Mouse (Mus musculus) limb, embryonic 11.5 days (tissue): ENCODE measurements around the gene Tmem212. TPM values are rescaled to one million over a fixed set of nuclear protein-coding genes. Genes with fewer than 3 reads are reported as not detected.
A peak's percentile ranks its signal among the peaks of the same experiment; 100 is the strongest.
"Not testable (repeated sequence)": the region's sequence is repeated elsewhere in the genome, so short reads cannot be mapped to it uniquely, and the experiment has no call there.

Source experiments
- ATAC-seq: fragments of 200-750 bp; cut with Nextera tagmentation; 2 replicates; pipeline ENCODE4 v1.8.0; 2017; ENCODE audit warnings: low read depth; ENCODE audit not compliant: insufficient number of reproducible peaks, low FRiP score, low TSS enrichment
- DNase-seq: peaks from one replicate; pipeline ENCODE4 v3.0.0-alpha.2; 2015; ENCODE audit warnings: low spot score
- H3K27ac ChIP-seq: fragments of 300-500 bp; sonication (generic); replicated peaks from 2 replicates; pipeline ENCODE4 v1.5.1; 2014; ENCODE audit warnings: low read depth, mild to moderate bottlenecking, low read length
- H3K27me3 ChIP-seq: fragments of 300-500 bp; sonication (generic); 2 replicates; pipeline ENCODE4 v1.6.1; 2014; ENCODE audit warnings: mild to moderate bottlenecking, low read length, mixed read lengths; ENCODE audit not compliant: control insufficient read depth, insufficient read depth
- H3K36me3 ChIP-seq: fragments of 300-500 bp; sonication (generic); 2 replicates; pipeline ENCODE4 v1.6.1; 2014; ENCODE audit warnings: mild to moderate bottlenecking, low read length, moderate library complexity, mixed read lengths; ENCODE audit not compliant: control insufficient read depth, insufficient read depth
- H3K4me1 ChIP-seq: fragments of 300-500 bp; sonication (generic); 2 replicates; pipeline ENCODE4 v1.6.1; 2014; ENCODE audit warnings: low read length, mixed read lengths; ENCODE audit not compliant: control insufficient read depth, insufficient read depth
- H3K4me2 ChIP-seq: fragments of 300-500 bp; sonication (generic); 2 replicates; pipeline ENCODE4 v1.6.1; 2014; ENCODE audit warnings: low read depth, mild to moderate bottlenecking, moderate library complexity; ENCODE audit not compliant: severe bottlenecking
- H3K4me3 ChIP-seq: fragments of 300-500 bp; sonication (generic); 2 replicates; pipeline ENCODE4 v1.5.1; 2014; ENCODE audit warnings: low read depth, low read length
- H3K9ac ChIP-seq: fragments of 300-500 bp; sonication (generic); 2 replicates; pipeline ENCODE4 v1.6.1; 2014; ENCODE audit warnings: mild to moderate bottlenecking, low read length
- H3K9me3 ChIP-seq: fragments of 300-500 bp; sonication (generic); 2 replicates; pipeline ENCODE4 v1.6.1; 2016; ENCODE audit warnings: low read length; ENCODE audit not compliant: control insufficient read depth
- WGBS: fragments of 180-500 bp; shearing (Covaris S2); extraction: QIAGEN DNeasy Blood & Tissue Kit; methylation state at CpG from one replicate; pipeline ENCODE4 v1.1.7; 2014; 5-methylcytosine and 5-hydroxymethylcytosine counted together
- polyA plus RNA-seq: library from polyadenylated mRNA; unstranded; fragments of >200 nt; fragmentation: Nextera tagmentation; extraction: Ambion mirVana; gene quantifications from 2 replicates; pipeline ENCODE4 v1.2.1, GENCODE M21; 2014

Tmem212 gene
- polyA plus RNA-seq, result not detected in 2 replicates

GRCm38 (mm10) chr3:27896318-27896892, at the start of gene Tmem212:
Tmem212 (minus strand) TSS chr3:27896368.
- ATAC-seq (no peak), DNase-seq (no peak)
- H3K4me1 ChIP-seq, result no peaks in the 10 kb centered on the region
- WGBS, result 74% methylated on average over 8 of the region's 8 CpGs
- H3K27me3 ChIP-seq, result no peaks in the 10 kb centered on the region
- no peaks in the 10 kb centered on the region for H3K9me3 ChIP-seq
- no peak within 1 kb of the TSS for H3K4me2 ChIP-seq
- H3K27ac ChIP-seq, result no peak within 1 kb of the TSS
- H3K36me3 ChIP-seq, result no peaks in the 10 kb centered on the region
- no peak within 1 kb of the TSS for H3K4me3 ChIP-seq
- H3K9ac ChIP-seq, result no peak within 1 kb of the TSS

GRCm38 (mm10) chr3:27945397-27945796, 49.2 kb upstream of the Tmem212 start:
- ATAC-seq, H3K9ac ChIP-seq: not testable (repeated sequence)
- WGBS, result 76% methylated on average over 2 of the region's 2 CpGs

DNA sequence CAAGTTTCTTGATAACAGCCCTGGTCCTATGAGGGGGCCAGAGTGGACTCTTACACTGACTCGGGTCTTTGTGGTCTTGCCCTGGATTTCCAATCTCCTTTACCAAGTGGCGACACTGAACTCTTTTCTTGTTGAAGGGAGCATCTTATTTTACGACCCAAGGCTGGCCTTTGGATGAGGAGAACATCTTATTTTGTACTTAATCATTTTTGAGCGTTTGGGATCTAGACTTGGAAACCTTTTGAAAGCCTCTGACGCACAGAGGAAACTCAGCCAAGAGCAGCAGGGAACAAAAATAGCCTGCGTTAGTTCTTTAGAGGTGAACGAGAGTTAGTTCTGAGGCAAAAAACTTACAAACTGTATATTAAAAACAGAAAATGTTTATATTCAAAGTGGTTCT, 46.8 kb upstream of the Tmem212 start:
- no peak for DNase-seq
- H3K9me3 ChIP-seq, result no peaks in the 10 kb centered on the region; the same call in 1 of the 2 replicates
- H3K27me3 ChIP-seq, result no peaks in the 10 kb centered on the region
- no peak overlapping the region for H3K4me2 ChIP-seq
- no peak for ATAC-seq
- 88% methylated on average over 7 of the region's 7 CpGs for WGBS
- H3K36me3 ChIP-seq, result no peaks in the 10 kb centered on the region
- H3K4me1 ChIP-seq, result 0 out of 2 replicates have a peak, but pooled peaks cover 4% of the 10 kb centered on the region
- no peak overlapping the region for H3K9ac ChIP-seq
- no peak overlapping the region for H3K4me3 ChIP-seq
- no peak overlapping the region for H3K27ac ChIP-seq

More at GRCm38 (mm10) chr3:27945397-27945796, 49.2 kb upstream of the Tmem212 start:
- not testable (repeated sequence) for H3K4me2 ChIP-seq, H3K27ac ChIP-seq, H3K9me3 ChIP-seq, H3K27me3 ChIP-seq, DNase-seq, H3K4me3 ChIP-seq, H3K4me1 ChIP-seq, H3K36me3 ChIP-seq

DNA sequence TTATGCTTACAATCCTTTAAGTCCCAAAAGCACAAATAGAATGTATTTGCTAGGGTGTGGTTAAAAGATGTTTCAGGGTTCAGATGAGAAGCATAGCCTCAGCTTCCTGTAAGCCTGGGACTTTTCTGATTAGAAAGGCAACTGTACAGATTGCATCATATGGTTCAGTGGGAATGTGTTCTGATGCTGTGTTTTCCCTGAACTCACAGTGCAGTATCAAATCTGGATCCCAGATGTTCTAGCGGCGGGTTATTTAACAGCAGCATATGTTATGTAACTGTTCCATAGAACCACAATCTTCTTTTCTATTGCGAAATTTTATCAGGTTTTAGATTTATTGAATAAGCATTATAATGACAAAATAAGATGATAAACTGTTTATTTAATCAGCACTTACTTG, 45.5 kb upstream of the Tmem212 start:
- H3K9me3 ChIP-seq, result no peaks in the 10 kb centered on the region; the same call in 1 of the 2 replicates
- WGBS, result 82% methylated on average over 3 of the region's 3 CpGs
- ATAC-seq, result no peak

GRCm38 (mm10) chr3:27938381-27939323, 42.5 kb upstream of the Tmem212 start, which contains the start of gene Pld1:
Pld1 (plus strand) TSS chr3:27938695.
- H3K4me1 ChIP-seq, result 0 out of 2 replicates have a peak, but pooled peaks cover 4% of the 10 kb centered on the region
- H3K9ac ChIP-seq, result peak within 1 kb of the TSS; percentile 70
- WGBS, result under 1% methylated on average over 68 of the region's 68 CpGs
- DNase-seq, result peak; percentile 72
- H3K36me3 ChIP-seq, result no peaks in the 10 kb centered on the region
- H3K27me3 ChIP-seq, result no peaks in the 10 kb centered on the region
- H3K4me3 ChIP-seq, result peak within 1 kb of the TSS; percentile 50
- H3K27ac ChIP-seq, result no peak within 1 kb of the TSS
- H3K9me3 ChIP-seq, result no peaks in the 10 kb centered on the region; the same call in 1 of the 2 replicates
- peak within 1 kb of the TSS; percentile 98 for H3K4me2 ChIP-seq
- peak; percentile 80 for ATAC-seq

More for the DNA sequence above, 45.5 kb upstream of the Tmem212 start:
- Histone ChIP-seq H3K36me3 (no peaks in the 10 kb centered on the region), H3K27me3 (no peaks in the 10 kb centered on the region), H3K4me1 (0 out of 2 replicates have a peak, but pooled peaks cover 4% of the 10 kb centered on the region), H3K4me3 (no peak overlapping the region), H3K27ac (no peak overlapping the region), H3K9ac (no peak overlapping the region), H3K4me2 (no peak overlapping the region)
- DNase-seq, result no peak

GRCm38 (mm10) chr3:27937144-27938110, 41.3 kb upstream of the Tmem212 start:
- H3K4me2 ChIP-seq, result peak overlapping the region; percentile 98; the same call in 1 of the 2 replicates
- WGBS, result 77% methylated on average over 13 of the region's 13 CpGs
- no peak for ATAC-seq

GRCm38 (mm10) chr3:27936731-27937130, 40.6 kb upstream of the Tmem212 start:
- Histone ChIP-seq H3K9me3 (no peaks in the 10 kb centered on the region; the same call in 1 of the 2 replicates), H3K27me3 (no peaks in the 10 kb centered on the region), H3K4me3 (no peak overlapping the region), H3K9ac (no peak overlapping the region), H3K4me2 (no peak overlapping the region), H3K4me1 (0 out of 2 replicates have a peak, but pooled peaks cover 4% of the 10 kb centered on the region), H3K27ac (no peak overlapping the region), H3K36me3 (no peaks in the 10 kb centered on the region)
- WGBS, result 79% methylated on average over 5 of the region's 5 CpGs
- DNase-seq (no peak), ATAC-seq (no peak)

More at GRCm38 (mm10) chr3:27937144-27938110, 41.3 kb upstream of the Tmem212 start:
- H3K9me3 ChIP-seq, result no peaks in the 10 kb centered on the region; the same call in 1 of the 2 replicates
- DNase-seq, result no peak
- no peak overlapping the region for H3K27ac ChIP-seq
- no peak overlapping the region for H3K4me3 ChIP-seq
- no peaks in the 10 kb centered on the region for H3K36me3 ChIP-seq
- H3K4me1 ChIP-seq, result 0 out of 2 replicates have a peak, but pooled peaks cover 4% of the 10 kb centered on the region
- no peaks in the 10 kb centered on the region for H3K27me3 ChIP-seq
- H3K9ac ChIP-seq, result no peak overlapping the region
